Mouse (Mus musculus) spleen, postnatal 36 days (tissue): ENCODE data around the gene Stag2.

Source experiments
- DNase-seq, 2 experiments: peaks; one replicate each; pipeline ENCODE4 v3.0.0; 2022; ENCODE audit warnings: low spot score in 2 of 2, mixed read lengths in 1 of 2

Gene Stag2

GRCm38 (mm10) chrX:42215742-42216141 is 66.6 kb downstream of the Stag2 start:
- no peak for DNase-seq

- no peak for DNase-seq
Measured at GRCm38 (mm10) chrX:42250342-42250741, 101.2 kb downstream of the Stag2 start.

- no peak for DNase-seq
Measured at GRCm38 (mm10) chrX:42272713-42273112, 123.6 kb downstream of the Stag2 start.

GRCm38 (mm10) chrX:42290215-42290614 is 141.1 kb downstream of the Stag2 start:
- no peak for DNase-seq

- DNase-seq, result no peak
Measured at GRCm38 (mm10) chrX:42315231-42315630, 166.1 kb downstream of the Stag2 start.

- no peak for DNase-seq
Measured at GRCm38 (mm10) chrX:42320424-42320823, 171.3 kb downstream of the Stag2 start.

- DNase-seq, result no peak
Measured at GRCm38 (mm10) chrX:42321200-42321773, 172.2 kb downstream of the Stag2 start.

GRCm38 (mm10) chrX:42324848-42325247 is 175.7 kb downstream of the Stag2 start:
- DNase-seq, result no peak
